Mouse (Mus musculus) megakaryocyte, embryonic 14.5 days (primary cell): Measurements from ENCODE around the gene BC067074.

Experiments used
- FLI1 ChIP-seq: IDR thresholded peaks from 2 replicates; pipeline ENCODE4 v1.6.1; 2012; ENCODE audit warnings: low read length, inconsistent platforms, mixed read lengths
- GATA1 ChIP-seq: IDR thresholded peaks from 3 replicates; pipeline ENCODE4 v1.6.1; 2012; ENCODE audit warnings: mixed read lengths, low read length, inconsistent platforms, borderline replicate concordance

DNA sequence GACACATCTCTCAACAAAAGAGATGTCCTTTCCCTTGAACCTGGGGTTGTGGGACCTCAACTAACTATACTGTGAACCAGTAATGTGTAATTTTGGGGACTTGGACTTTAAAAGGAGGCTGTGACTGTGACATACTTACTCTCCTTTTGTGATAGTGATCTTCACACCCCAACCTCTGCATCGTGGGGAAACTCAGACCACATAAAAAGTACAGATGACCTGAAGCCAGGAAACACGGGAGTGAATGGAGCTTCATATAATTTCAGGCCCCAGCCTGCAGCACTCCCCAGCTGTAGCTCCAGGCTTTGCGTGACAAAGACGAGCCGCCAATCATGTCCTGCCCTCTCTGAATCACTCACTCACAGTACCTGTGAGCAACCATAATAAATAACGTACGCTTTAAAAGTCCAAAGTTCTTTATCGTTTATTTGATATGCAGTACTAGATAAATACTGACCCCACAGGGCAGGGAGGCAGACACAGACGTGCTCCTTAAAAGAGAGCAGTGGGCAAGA is 104.1 kb downstream of the BC067074 start:
- no peak for TF ChIP-seq GATA1
- TF ChIP-seq FLI1 = no peak
